Mouse (Mus musculus) limb, embryonic 15.5 days (tissue): ENCODE data around the gene Tenm3. TPM values are rescaled to one million over a fixed set of nuclear protein-coding genes. Genes with fewer than 3 reads are reported as not detected.

Source experiments
- ATAC-seq: fragments of 200-750 bp; cut with Nextera tagmentation; 2 replicates; pipeline ENCODE4 v1.8.0; 2017; ENCODE audit warnings: low read depth, moderate TSS enrichment; ENCODE audit not compliant: insufficient number of reproducible peaks, low FRiP score, low TSS enrichment
- H3K27ac ChIP-seq: fragments of 300-500 bp; sonication (generic); 2 replicates; pipeline ENCODE4 v1.5.1; 2015; ENCODE audit warnings: moderate library complexity, mild to moderate bottlenecking, inconsistent platforms
- H3K27me3 ChIP-seq: fragments of 300-500 bp; sonication (generic); 2 replicates; pipeline ENCODE4 v1.6.1; 2015; ENCODE audit warnings: inconsistent platforms
- H3K36me3 ChIP-seq: fragments of 300-500 bp; sonication (generic); 2 replicates; pipeline ENCODE4 v1.6.1; 2015; ENCODE audit warnings: inconsistent platforms
- H3K4me1 ChIP-seq: fragments of 300-500 bp; sonication (generic); 2 replicates; pipeline ENCODE4 v1.6.1; 2015; ENCODE audit warnings: inconsistent platforms
- H3K4me2 ChIP-seq: fragments of 300-500 bp; sonication (generic); 2 replicates; pipeline ENCODE4 v1.6.1; 2015; ENCODE audit warnings: mild to moderate bottlenecking, inconsistent platforms
- H3K4me3 ChIP-seq: fragments of 300-500 bp; sonication (generic); 2 replicates; pipeline ENCODE4 v1.5.1; 2015; ENCODE audit warnings: mild to moderate bottlenecking, inconsistent platforms
- H3K9ac ChIP-seq: fragments of 300-500 bp; sonication (generic); 2 replicates; pipeline ENCODE4 v1.6.1; 2015; ENCODE audit warnings: inconsistent platforms
- H3K9me3 ChIP-seq: fragments of 300-500 bp; sonication (generic); 2 replicates; pipeline ENCODE4 v1.6.1; 2016; ENCODE audit warnings: inconsistent platforms
- WGBS: fragments of 180-500 bp; shearing (Covaris S2); methylation state at CpG from one replicate; pipeline ENCODE4 v1.1.7; 2015; 5-methylcytosine and 5-hydroxymethylcytosine counted together
- polyA plus RNA-seq: library from polyadenylated mRNA; unstranded; fragments of >200 nt; fragmentation: Nextera tagmentation; extraction: Ambion mirVana; gene quantifications from 2 replicates; pipeline ENCODE4 v1.2.1, GENCODE M21; 2015

Tenm3 gene
- polyA plus RNA-seq, 1 experiment from 2014 or later, result 35.5 TPM

- Histone ChIP-seq H3K4me3 (no peak overlapping the region), H3K9me3 (no peaks in the 10 kb centered on the region), H3K4me1 (no peaks in the 10 kb centered on the region), H3K27ac (no peak overlapping the region), H3K9ac (no peak overlapping the region), H3K27me3 (no peaks in the 10 kb centered on the region), H3K36me3 (no peaks in the 10 kb centered on the region), H3K4me2 (no peak overlapping the region)
- WGBS, result 49% methylated on average over 12 of the region's 12 CpGs
- ATAC-seq, result no peak
Observed at GRCm38 (mm10) chr8:48400572-48400972, 443.2 kb downstream of the Tenm3 start.

DNA sequence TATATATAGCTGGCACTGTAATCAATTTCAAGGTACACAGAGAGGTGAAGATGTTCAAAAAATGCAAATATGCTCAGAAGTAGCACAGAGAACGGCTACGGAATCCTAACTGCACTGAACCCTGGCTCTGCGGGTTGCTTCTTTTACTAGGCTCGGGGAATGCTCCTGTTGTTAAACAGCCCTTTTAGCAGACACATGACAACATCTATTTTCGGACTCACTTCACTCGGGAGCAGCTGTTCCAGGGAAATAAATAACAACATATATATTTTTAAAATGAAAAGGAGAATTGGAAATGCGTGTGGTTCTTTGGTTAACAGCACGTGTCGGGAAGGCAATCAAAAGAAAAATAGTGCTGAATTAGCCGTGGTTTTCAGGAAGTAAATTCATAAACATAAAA lies 457.9 kb downstream of the Tenm3 start:
- H3K9ac ChIP-seq, result no peak overlapping the region
- 53% methylated on average over 10 of the region's 10 CpGs for WGBS
- H3K27ac ChIP-seq, result no peak overlapping the region
- no peak overlapping the region for H3K4me2 ChIP-seq
- no peaks in the 10 kb centered on the region for H3K9me3 ChIP-seq
- H3K36me3 ChIP-seq, result no peaks in the 10 kb centered on the region
- no peak for ATAC-seq
- H3K27me3 ChIP-seq, result no peaks in the 10 kb centered on the region
- no peaks in the 10 kb centered on the region for H3K4me1 ChIP-seq
- H3K4me3 ChIP-seq, result no peak overlapping the region

DNA sequence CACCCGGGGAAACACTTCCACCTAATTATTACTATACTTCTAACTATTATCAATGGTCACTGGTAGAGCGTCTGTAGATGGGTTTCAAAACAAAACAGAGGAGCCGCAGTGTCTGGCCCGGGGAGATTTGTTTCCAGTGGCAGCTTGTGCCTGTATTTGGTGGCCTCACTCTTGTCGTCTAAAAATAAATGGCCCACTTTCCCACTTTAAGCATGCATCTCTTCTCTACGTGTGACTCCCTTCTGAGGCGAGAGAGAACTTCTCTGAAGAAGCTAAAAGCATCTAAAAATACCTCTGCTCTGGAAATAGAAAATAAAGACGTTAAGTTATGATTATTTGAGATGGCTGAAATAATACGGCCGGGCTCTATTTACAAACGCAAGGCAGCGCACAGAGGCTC lies 463.7 kb downstream of the Tenm3 start:
- Histone ChIP-seq H3K4me3 (no peak overlapping the region), H3K9me3 (no peaks in the 10 kb centered on the region), H3K27me3 (no peaks in the 10 kb centered on the region), H3K4me1 (0 out of 2 replicates have a peak, but pooled peaks cover 5% of the 10 kb centered on the region), H3K9ac (no peak overlapping the region), H3K36me3 (no peaks in the 10 kb centered on the region), H3K4me2 (no peak overlapping the region), H3K27ac (no peak overlapping the region)
- ATAC-seq, result no peak
- WGBS, result 75% methylated on average over 12 of the region's 12 CpGs

DNA sequence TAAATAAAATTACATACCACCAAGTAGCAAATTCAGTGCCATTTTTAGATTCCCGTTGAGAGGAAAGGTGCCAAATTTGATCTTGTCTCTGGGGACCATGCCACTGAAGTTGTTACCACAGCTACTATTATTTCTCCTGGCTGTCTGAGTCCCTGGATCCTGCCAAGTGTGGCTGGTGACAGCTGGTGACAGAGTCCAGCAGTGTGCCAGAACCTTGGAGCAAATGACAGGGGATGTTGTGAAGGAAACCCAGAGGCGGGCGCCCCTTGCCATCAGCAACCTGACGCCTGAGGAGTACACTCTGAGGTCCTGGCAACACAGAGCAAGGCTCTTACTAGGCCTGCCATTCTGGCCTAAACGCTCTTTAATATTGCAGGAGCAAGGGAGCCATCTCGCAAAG lies 467.0 kb downstream of the Tenm3 start:
- Histone ChIP-seq H3K4me3 (no peak overlapping the region), H3K27ac (no peak overlapping the region), H3K9ac (no peak overlapping the region), H3K27me3 (no peaks in the 10 kb centered on the region), H3K4me2 (no peak overlapping the region), H3K4me1 (0 out of 2 replicates have a peak, but pooled peaks cover 5% of the 10 kb centered on the region), H3K36me3 (no peaks in the 10 kb centered on the region), H3K9me3 (no peaks in the 10 kb centered on the region)
- WGBS, result 68% methylated on average over 6 of the region's 6 CpGs
- no peak for ATAC-seq

- no peak overlapping the region for H3K4me3 ChIP-seq
- ATAC-seq, result no peak
- no peaks in the 10 kb centered on the region for H3K27me3 ChIP-seq
- H3K4me1 ChIP-seq, result 0 out of 2 replicates have a peak, but pooled peaks cover 5% of the 10 kb centered on the region
- no peaks in the 10 kb centered on the region for H3K36me3 ChIP-seq
- no peak overlapping the region for H3K27ac ChIP-seq
- 86% methylated on average over 5 of the region's 5 CpGs for WGBS
- no peak overlapping the region for H3K9ac ChIP-seq
- H3K9me3 ChIP-seq, result no peaks in the 10 kb centered on the region
- no peak overlapping the region for H3K4me2 ChIP-seq
Observed at GRCm38 (mm10) chr8:48375183-48375582, 468.6 kb downstream of the Tenm3 start.

- 0 out of 2 replicates have a peak, but pooled peaks cover 5% of the 10 kb centered on the region for H3K4me1 ChIP-seq
- H3K36me3 ChIP-seq, result no peaks in the 10 kb centered on the region
- WGBS, result 83% methylated on average over 11 of the region's 11 CpGs
- H3K4me3 ChIP-seq, result no peak overlapping the region
- no peak overlapping the region for H3K27ac ChIP-seq
- H3K9me3 ChIP-seq, result no peaks in the 10 kb centered on the region
- no peak overlapping the region for H3K9ac ChIP-seq
- H3K4me2 ChIP-seq, result no peak overlapping the region
- H3K27me3 ChIP-seq, result no peaks in the 10 kb centered on the region
- ATAC-seq, result no peak
Observed at GRCm38 (mm10) chr8:48373404-48373803, 470.3 kb downstream of the Tenm3 start.

DNA sequence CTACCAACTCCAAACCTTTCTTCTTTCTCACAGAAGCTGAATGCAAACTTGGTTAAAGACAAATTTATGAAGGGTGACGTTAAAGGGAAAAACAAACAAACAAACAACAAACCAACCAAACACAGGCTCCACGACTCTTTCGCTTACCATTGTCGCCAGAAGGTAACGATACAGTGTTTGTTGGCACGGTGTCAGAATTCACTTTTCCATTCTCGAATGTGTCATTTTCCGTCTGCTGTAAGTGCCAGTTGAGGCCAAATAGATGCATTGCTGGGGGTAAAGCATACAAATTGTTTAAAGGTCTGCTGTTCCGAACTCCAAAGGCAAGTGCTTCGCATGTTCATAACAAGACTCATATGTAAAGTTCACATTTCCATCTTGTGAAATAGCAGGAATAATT lies 476.6 kb downstream of the Tenm3 start:
- ATAC-seq, result no peak
- no peak overlapping the region for H3K9ac ChIP-seq
- H3K27ac ChIP-seq, result no peak overlapping the region
- 65% methylated on average over 10 of the region's 10 CpGs for WGBS
- H3K36me3 ChIP-seq, result no peaks in the 10 kb centered on the region
- H3K4me1 ChIP-seq, result no peaks in the 10 kb centered on the region
- H3K27me3 ChIP-seq, result no peaks in the 10 kb centered on the region
- H3K4me3 ChIP-seq, result no peak overlapping the region
- H3K4me2 ChIP-seq, result no peak overlapping the region
- H3K9me3 ChIP-seq, result no peaks in the 10 kb centered on the region

GRCm38 (mm10) chr8:48356849-48357248 lies 486.9 kb downstream of the Tenm3 start:
- no peak for ATAC-seq
- H3K36me3 ChIP-seq, result no peaks in the 10 kb centered on the region; the same call in 1 of the 2 replicates
- no peaks in the 10 kb centered on the region for H3K27me3 ChIP-seq
- WGBS, result 81% methylated on average over 2 of the region's 2 CpGs
- H3K4me3 ChIP-seq, result no peak overlapping the region
- no peak overlapping the region for H3K4me2 ChIP-seq
- H3K9me3 ChIP-seq, result no peaks in the 10 kb centered on the region
- H3K4me1 ChIP-seq, result no peaks in the 10 kb centered on the region
- no peak overlapping the region for H3K9ac ChIP-seq
- H3K27ac ChIP-seq, result no peak overlapping the region

- H3K27ac ChIP-seq, result no peak overlapping the region
- WGBS, result 81% methylated on average over 6 of the region's 6 CpGs
- no peak overlapping the region for H3K9ac ChIP-seq
- no peaks in the 10 kb centered on the region for H3K9me3 ChIP-seq
- H3K4me2 ChIP-seq, result no peak overlapping the region
- no peaks in the 10 kb centered on the region; the same call in 1 of the 2 replicates for H3K36me3 ChIP-seq
- no peak for ATAC-seq
- H3K4me3 ChIP-seq, result no peak overlapping the region
- no peaks in the 10 kb centered on the region for H3K27me3 ChIP-seq
- no peaks in the 10 kb centered on the region for H3K4me1 ChIP-seq
Observed at GRCm38 (mm10) chr8:48353458-48353857, 490.3 kb downstream of the Tenm3 start.

GRCm38 (mm10) chr8:48348901-48349300 lies 494.9 kb downstream of the Tenm3 start:
- H3K27me3 ChIP-seq, result no peaks in the 10 kb centered on the region
- 95% methylated on average over 5 of the region's 5 CpGs for WGBS
- H3K36me3 ChIP-seq, result no peaks in the 10 kb centered on the region; the same call in 1 of the 2 replicates
- H3K4me1 ChIP-seq, result no peaks in the 10 kb centered on the region
- H3K4me3 ChIP-seq, result no peak overlapping the region
- ATAC-seq, result no peak
- H3K9ac ChIP-seq, result no peak overlapping the region
- no peak overlapping the region for H3K27ac ChIP-seq
- no peaks in the 10 kb centered on the region for H3K9me3 ChIP-seq
- H3K4me2 ChIP-seq, result no peak overlapping the region

- Histone ChIP-seq H3K9ac (no peak overlapping the region), H3K4me3 (no peak overlapping the region), H3K27ac (no peak overlapping the region), H3K9me3 (no peaks in the 10 kb centered on the region), H3K27me3 (no peaks in the 10 kb centered on the region), H3K36me3 (no peaks in the 10 kb centered on the region; the same call in 1 of the 2 replicates), H3K4me2 (no peak overlapping the region), H3K4me1 (no peaks in the 10 kb centered on the region)
- WGBS, result 93% methylated on average over 4 of the region's 4 CpGs
- no peak for ATAC-seq
Observed at GRCm38 (mm10) chr8:48348386-48348785, 495.4 kb downstream of the Tenm3 start.

GRCm38 (mm10) chr8:48343067-48343420 lies 500.7 kb downstream of the Tenm3 start:
- no peaks in the 10 kb centered on the region for H3K27me3 ChIP-seq
- peaks cover 8% of the 10 kb centered on the region; the same call in 1 of the 2 replicates for H3K36me3 ChIP-seq
- no peak overlapping the region for H3K4me3 ChIP-seq
- H3K27ac ChIP-seq, result no peak overlapping the region
- WGBS, result 63% methylated on average over 18 of the region's 18 CpGs
- no peak overlapping the region for H3K9ac ChIP-seq
- H3K4me1 ChIP-seq, result no peaks in the 10 kb centered on the region
- no peak overlapping the region for H3K4me2 ChIP-seq
- ATAC-seq, result no peak
- no peaks in the 10 kb centered on the region for H3K9me3 ChIP-seq
